Mouse (Mus musculus) ZHBTc4 (cell line): ENCODE measurements at regions not wholly inside any gene's neighbourhood (a gene's known extent, or its start where the extent isn't known, plus 50 kb on each side); places are given as distances from the start of the nearest gene placed in this dataset.

Experiments used
- DNase-seq: peaks from one replicate; pipeline ENCODE4 v3.0.0-alpha.2; 2011; ENCODE audit warnings: low read depth, low spot score

GRCm38 (mm10) chr15:65646470-65646869 is 631.8 kb upstream of the Gm21961 start:
- DNase-seq, result no peak

DNA sequence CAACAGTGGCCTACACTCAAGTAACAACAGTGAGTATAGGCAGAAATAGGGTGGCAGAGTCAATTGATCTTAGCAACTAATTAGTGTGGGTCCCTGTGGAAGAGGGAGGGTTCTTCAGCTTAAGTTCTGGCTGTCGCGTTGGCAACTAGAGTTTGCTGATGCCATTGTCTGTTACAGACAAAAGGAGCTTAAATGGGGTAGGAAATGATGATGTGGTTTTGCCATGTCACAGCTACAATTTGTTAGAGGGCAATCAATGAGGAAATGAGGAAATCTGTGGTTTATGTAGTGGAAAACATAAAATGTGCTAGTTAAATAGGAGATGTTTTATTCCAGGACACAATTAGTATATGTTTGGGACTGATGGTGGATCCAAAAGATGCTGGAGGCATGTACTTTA is 624.8 kb upstream of the Gm21961 start:
- no peak for DNase-seq

- peak; percentile 77 for DNase-seq
Observed at GRCm38 (mm10) chr15:65637520-65638184, 622.9 kb upstream of the Gm21961 start.

GRCm38 (mm10) chr15:65632440-65632839 is 617.7 kb upstream of the Gm21961 start:
- DNase-seq, result peak; percentile 6

- DNase-seq, result no peak
Observed at GRCm38 (mm10) chr15:65630476-65630875, 615.8 kb upstream of the Gm21961 start.

- DNase-seq, result no peak
Observed at GRCm38 (mm10) chr15:65592718-65593477, 578.2 kb upstream of the Gm21961 start.

DNA sequence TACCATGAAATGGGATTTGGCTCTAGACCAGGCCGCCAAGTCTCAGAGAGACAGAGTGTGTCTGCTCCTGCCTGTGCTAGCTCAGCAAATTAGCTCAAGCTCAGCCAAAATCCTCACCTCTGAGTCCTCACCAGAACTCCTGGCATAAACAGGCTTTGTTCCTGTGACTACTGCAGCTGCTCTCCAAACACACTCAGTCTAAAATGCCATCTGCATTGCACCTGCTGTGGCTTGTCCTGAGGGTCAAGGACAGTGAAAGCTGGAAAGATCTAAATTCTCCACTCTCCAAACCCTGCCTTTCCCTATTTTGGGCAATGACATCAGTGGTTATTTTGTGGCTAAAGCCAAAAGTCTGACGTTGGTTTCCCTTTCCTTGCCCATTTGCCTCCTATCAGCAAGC is 570.9 kb upstream of the Gm21961 start:
- DNase-seq, result no peak

DNA sequence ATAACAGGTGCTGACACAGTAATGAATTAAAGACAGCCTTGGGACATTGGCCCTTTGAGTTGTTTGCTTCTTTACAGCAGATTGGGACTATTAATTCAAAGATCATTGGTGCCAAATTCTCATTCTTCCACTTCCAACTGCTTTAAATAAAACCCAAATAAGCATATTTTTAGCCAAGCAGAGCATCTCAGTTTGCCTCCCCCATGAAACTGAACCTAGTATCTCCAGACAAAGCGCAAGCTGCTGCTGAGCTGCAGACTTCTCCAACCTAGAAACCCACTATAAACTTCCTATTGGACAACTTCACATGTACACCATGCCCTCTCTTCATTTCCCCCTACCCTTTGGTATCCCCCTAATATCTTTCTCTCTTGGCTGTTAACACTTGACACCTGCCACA is 564.6 kb upstream of the Gm21961 start:
- no peak for DNase-seq

- no peak for DNase-seq
Observed at GRCm38 (mm10) chr15:65567931-65568330, 553.2 kb upstream of the Gm21961 start.

- DNase-seq, result no peak
Observed at GRCm38 (mm10) chr15:65557846-65558835, 543.4 kb upstream of the Gm21961 start.

DNA sequence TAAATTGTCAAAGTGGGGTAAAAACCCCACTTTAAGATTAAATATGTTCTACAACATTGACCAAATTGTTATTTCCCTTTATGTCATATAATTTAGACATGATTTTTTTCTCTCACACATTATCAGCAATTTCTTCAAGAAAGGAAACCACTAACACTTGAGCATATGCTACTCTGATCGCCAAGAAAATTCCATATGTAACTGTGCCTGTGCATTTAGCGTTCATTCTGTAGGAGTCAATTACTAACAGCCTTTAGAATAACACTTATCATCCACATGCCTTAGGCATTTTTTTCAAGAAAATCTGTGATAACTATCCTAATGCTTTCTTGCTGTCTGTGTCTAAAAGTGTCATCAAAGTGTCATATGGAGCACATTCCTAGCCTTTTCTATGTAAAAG is 534.3 kb upstream of the Gm21961 start:
- DNase-seq, result no peak

DNA sequence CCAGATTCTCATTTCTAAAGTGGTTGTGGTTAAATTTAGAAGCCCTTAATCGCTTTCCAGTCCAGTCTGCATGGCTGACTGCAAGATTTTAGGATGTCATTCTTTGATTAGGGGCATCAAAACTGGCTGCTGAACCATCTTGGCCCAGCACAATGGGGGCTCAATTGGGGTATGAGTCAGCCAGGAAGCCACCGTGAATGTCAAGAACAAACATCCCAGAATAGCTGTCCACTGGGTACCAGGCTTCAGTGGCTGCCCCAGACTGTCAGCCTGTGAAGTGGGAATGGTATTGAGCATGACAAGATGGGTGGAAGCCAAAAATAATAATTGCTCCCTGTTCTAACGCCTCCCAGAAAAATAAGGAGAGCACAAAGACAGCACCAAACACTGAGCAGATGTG is 520.9 kb upstream of the Gm21961 start:
- no peak for DNase-seq

DNA sequence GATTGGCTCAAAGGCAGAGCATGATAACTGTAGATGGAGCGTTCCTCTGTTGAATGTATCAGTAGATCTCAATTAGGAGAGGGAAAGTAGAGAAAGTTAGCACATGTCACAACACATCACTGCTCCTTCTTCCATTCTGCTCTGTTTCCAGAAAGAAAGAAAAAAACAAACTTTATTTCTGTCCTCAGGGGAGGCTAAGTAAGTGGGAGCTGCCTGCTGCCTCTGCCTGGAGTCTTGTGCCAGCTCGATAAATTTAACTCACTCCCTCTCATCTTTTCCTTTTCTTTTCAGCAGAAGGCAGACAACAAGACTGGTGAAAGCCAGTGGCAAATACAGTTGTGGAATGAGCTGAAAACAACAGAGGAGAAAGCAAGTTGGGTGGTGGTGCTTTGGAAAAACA is 517.5 kb upstream of the Gm21961 start:
- no peak for DNase-seq

DNA sequence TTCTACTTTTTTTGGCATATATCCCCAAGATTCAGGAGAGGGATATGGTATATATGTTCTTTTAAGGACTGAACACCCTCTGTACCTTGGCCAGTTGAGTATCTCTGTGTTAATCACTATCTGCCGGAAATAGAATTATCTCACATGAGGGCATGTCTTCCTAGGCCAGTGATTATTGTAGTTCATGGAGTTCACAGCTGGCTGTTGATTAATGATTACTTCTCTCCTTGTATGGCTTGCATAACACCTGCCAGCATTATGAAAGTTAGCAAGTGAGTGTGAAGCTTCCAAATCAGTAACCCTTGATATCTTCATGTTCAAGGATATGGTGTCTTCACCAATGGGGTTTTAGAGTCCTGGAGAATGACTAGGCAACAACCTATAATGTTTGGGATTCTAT is 488.0 kb upstream of the Gm21961 start:
- no peak for DNase-seq

DNA sequence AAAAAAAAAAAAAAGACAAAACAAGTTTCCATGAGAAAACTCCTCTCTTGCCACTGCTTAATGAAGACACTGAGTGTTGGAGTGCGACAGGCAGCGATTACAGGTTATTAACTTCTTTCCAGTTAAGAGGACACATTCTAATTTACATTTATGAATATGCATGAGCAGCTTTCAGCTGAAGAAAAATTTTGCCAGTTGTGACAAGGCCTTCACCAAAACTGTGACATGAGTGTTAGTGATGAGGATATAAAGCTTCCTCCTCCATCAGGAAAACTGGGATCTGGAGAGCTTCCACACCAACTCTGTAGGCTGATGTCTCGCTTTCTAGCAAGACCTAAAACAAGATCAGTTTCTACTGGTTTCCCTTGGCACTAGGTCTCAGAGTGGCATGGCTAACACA is 464.2 kb upstream of the Gm21961 start:
- DNase-seq, result no peak

GRCm38 (mm10) chr15:65455203-65455816 is 440.6 kb upstream of the Gm21961 start:
- no peak for DNase-seq

- DNase-seq, result no peak
Observed at GRCm38 (mm10) chr15:65452258-65453028, 437.7 kb upstream of the Gm21961 start.

GRCm38 (mm10) chr15:65419736-65420135 is 405.0 kb upstream of the Gm21961 start:
- no peak for DNase-seq
